In genomic region chr17:45733038-45733734, GRCm38 (mm10) we compare ENCODE assay signal across 10 mouse cellular contexts. TPM values are rescaled to one million over a fixed set of nuclear protein-coding genes. Genes with fewer than 3 reads are reported as not detected.
DNase-seq lines count a peak whose midpoint lies in the region; ATAC-seq lines count a peak whose summit lies in the region.
"Had no signal": no experiment of that assay in that cellular context is flagged by ENCODE, and none has a peak within 500 bp of the region (broad histone marks: within the 10 kb centered on the region; RNA-seq: fewer than 3 reads in every experiment).

No protein-coding gene starts in this region.

- peak overlapping the region; percentile 52; the same call in 1 of the 2 replicates for H3K27ac ChIP-seq in heart, embryonic 13.5 days (replicated peaks)
- no peak overlapping the region; the same call in 1 of the 2 replicates for H3K27ac ChIP-seq in neural tube, embryonic 13.5 days (replicated peaks)

- ATAC-seq in heart, embryonic 13.5 days (ENCODE audit: extremely low read depth, insufficient number of reproducible peaks, low FRiP score, low TSS enrichment): no peak
- ATAC-seq in neural tube, embryonic 13.5 days (ENCODE audit: low read depth): no peak

- no peak for DNase-seq in heart, postnatal 25 days (ENCODE audit: low spot score)
- peak; percentile 41 for DNase-seq in Muller cell, postnatal 12 days (ENCODE audit: inconsistent ontology term)
- DNase-seq in frontal cortex, postnatal 36 days (ENCODE audit: low spot score in 2 of 2): peak; percentile 22 to 35
- peak; percentile 29 to 38 for DNase-seq in kidney, postnatal 36 days
- no peak for DNase-seq in thymus, postnatal 10 days (ENCODE audit: low spot score in 2 of 2)
- no peak for DNase-seq in adrenal gland, postnatal 25 days

- peak overlapping the region; percentile 68 for H3K9ac ChIP-seq in heart, embryonic 13.5 days
- H3K9ac ChIP-seq in neural tube, embryonic 13.5 days: peak overlapping the region; percentile 67

- peaks cover 28% of the 10 kb centered on the region for H3K27me3 ChIP-seq in heart, embryonic 13.5 days (replicated peaks)
- peaks cover 22% of the 10 kb centered on the region for H3K27me3 ChIP-seq in neural tube, embryonic 13.5 days

- intact Hi-C loops in heart, postnatal 25 days (cut with DNase I): loop anchor here (5.0 to 10.0 kb wide), 2 partner anchors 112 to 564 kb away; partner anchors contain the start of gene Dlk2

- no peaks in the 10 kb centered on the region for H3K9me3 ChIP-seq in heart, embryonic 13.5 days
- H3K9me3 ChIP-seq in neural tube, embryonic 13.5 days: no peaks in the 10 kb centered on the region

- 70% methylated on average over 19 of the region's 19 CpGs for WGBS in heart, embryonic 13.5 days
- 54% methylated on average over 19 of the region's 19 CpGs for WGBS in neural tube, embryonic 13.5 days

- H3K4me3 ChIP-seq in heart, embryonic 13.5 days: peak overlapping the region; percentile 44
- H3K4me3 ChIP-seq in neural tube, embryonic 13.5 days: peak overlapping the region; percentile 34

- H3K36me3 ChIP-seq in heart, embryonic 13.5 days: no peaks in the 10 kb centered on the region
- no peaks in the 10 kb centered on the region for H3K36me3 ChIP-seq in neural tube, embryonic 13.5 days

- H3K4me1 ChIP-seq in heart, embryonic 13.5 days: peaks cover 66% of the 10 kb centered on the region
- peaks cover 42% of the 10 kb centered on the region for H3K4me1 ChIP-seq in neural tube, embryonic 13.5 days (replicated peaks)

- H3K4me2 ChIP-seq in heart, embryonic 13.5 days: peak overlapping the region; percentile 71
- peak overlapping the region; percentile 81 for H3K4me2 ChIP-seq in neural tube, embryonic 13.5 days

RNA-seq across cellular contexts. Expression of gene 1600014C23Rik, which starts 0.5 kb away (rescaled TPM):
- polyA plus RNA-seq in heart, embryonic 13.5 days (2015; fragmentation: Nextera tagmentation; extraction: Ambion mirVana): 0.64 and 0.84 TPM in 2 replicates
- total RNA-seq in heart, postnatal 25 days (2021): under 1 TPM; 0.55 to 0.75 TPM
- not detected in 2 replicates for polyA plus RNA-seq in neural tube, embryonic 13.5 days (2015; fragmentation: Nextera tagmentation; extraction: Ambion mirVana)
- total RNA-seq in adrenal gland, postnatal 25 days (2021): not detected in 2 replicates
- total RNA-seq: neutrophil, adult 5-6 weeks had no signal
- polyA plus RNA-seq: erythroblast, embryonic 14.5 days had no signal

RNA-seq across cellular contexts. Expression of gene Tmem63b, which starts 46.5 kb away (rescaled TPM):
- polyA plus RNA-seq in heart, embryonic 13.5 days (2015; fragmentation: Nextera tagmentation; extraction: Ambion mirVana): 35.5 and 39.3 TPM in 2 replicates
- total RNA-seq in heart, postnatal 25 days (2021): 10 to 100 TPM; 83.5 to 86.1 TPM
- 127 and 134 TPM in 2 replicates for polyA plus RNA-seq in neural tube, embryonic 13.5 days (2015; fragmentation: Nextera tagmentation; extraction: Ambion mirVana)
- 51.6 TPM in 2 replicates for total RNA-seq in adrenal gland, postnatal 25 days (2021)

RNA-seq across cellular contexts. Expression of gene Mrpl14, which starts 47.1 kb away (rescaled TPM):
- 126 and 147 TPM in 2 replicates for polyA plus RNA-seq in heart, embryonic 13.5 days (2015; fragmentation: Nextera tagmentation; extraction: Ambion mirVana)
- 100 to 1,000 TPM; 132 to 139 TPM for total RNA-seq in heart, postnatal 25 days (2021)
- polyA plus RNA-seq in neural tube, embryonic 13.5 days (2015; fragmentation: Nextera tagmentation; extraction: Ambion mirVana): 101 and 124 TPM in 2 replicates
- 101 and 124 TPM in 2 replicates for total RNA-seq in adrenal gland, postnatal 25 days (2021)

Comparison
In these comparisons a context has a peak if more than half of its experiments do, and no peak if none do; other contexts are left out.
1. DNase-seq: peak in Muller cell, postnatal 12 days (single experiment), frontal cortex, postnatal 36 days (2 of 2) and kidney, postnatal 36 days (2 of 2); none in heart, postnatal 25 days (single experiment), thymus, postnatal 10 days (0 of 2) and adrenal gland, postnatal 25 days (single experiment).